Mouse (Mus musculus): Measurements from ENCODE around the gene Elob. TPM values are rescaled to one million over a fixed set of nuclear protein-coding genes. Genes with fewer than 3 reads are reported as not detected.

Elob gene
- polyA plus RNA-seq, 1 experiment from 2014 or later, result 1,257 TPM

GRCm38 (mm10) chr17:23850853-23851749, 22.2 kb upstream of the Elob start:
- no peaks in the 10 kb centered on the region for H3K4me1 ChIP-seq (replicated peaks)
- no peak overlapping the region for H3K27ac ChIP-seq (replicated peaks)
- no peaks in the 10 kb centered on the region for H3K27me3 ChIP-seq
- 64% methylated on average over 18 of the region's 19 CpGs for WGBS
- peak; percentile 49 for ATAC-seq (ENCODE audit: low FRiP score, low read depth)
- no peak overlapping the region for H3K4me2 ChIP-seq
- H3K9me3 ChIP-seq, result no peaks in the 10 kb centered on the region
- H3K36me3 ChIP-seq, result no peaks in the 10 kb centered on the region
- H3K9ac ChIP-seq, result no peak overlapping the region
- H3K4me3 ChIP-seq, result no peak overlapping the region

- Histone ChIP-seq H3K27me3 (no peaks in the 10 kb centered on the region), H3K36me3 (no peaks in the 10 kb centered on the region), H3K4me3 (no peak overlapping the region), H3K4me2 (no peak overlapping the region), H3K9me3 (no peaks in the 10 kb centered on the region), H3K27ac (replicated peaks) (no peak overlapping the region), H3K9ac (no peak overlapping the region), H3K4me1 (replicated peaks) (no peaks in the 10 kb centered on the region)
- 64% methylated on average over 2 of the region's 2 CpGs for whole genome bisulfite sequencing
- ATAC-seq (ENCODE audit: low FRiP score, low read depth), result no peak
These were observed 21.1 kb upstream of the Elob start for GRCm38 (mm10) chr17:23850028-23850427.

- peak within 1 kb of the TSS; percentile 38 for H3K4me2 ChIP-seq
- H3K36me3 ChIP-seq, result no peaks in the 10 kb centered on the region
- H3K9me3 ChIP-seq, result no peaks in the 10 kb centered on the region
- ATAC-seq (ENCODE audit: low FRiP score, low read depth), result no peak
- no peak within 1 kb of the TSS for H3K9ac ChIP-seq
- H3K27ac ChIP-seq (replicated peaks), result no peak within 1 kb of the TSS
- H3K4me1 ChIP-seq (replicated peaks), result no peaks in the 10 kb centered on the region
- WGBS, result 12% methylated on average over 19 of the region's 19 CpGs
- 0 out of 2 replicates have a peak within 1 kb of the TSS, but pooled peaks have one; percentile 8 for H3K4me3 ChIP-seq
- H3K27me3 ChIP-seq, result no peaks in the 10 kb centered on the region
These were observed 14.9 kb upstream of the Elob start, which contains the start of the genes Prss32 and Prss41 for GRCm38 (mm10) chr17:23843812-23844273. TSS of gene Prss32 (plus strand) at chr17:23843855. TSS of gene Prss41 (minus strand) at chr17:23844172.

- WGBS, result 38% methylated on average over 23 of the region's 23 CpGs
- peak overlapping the region; percentile 38 for H3K4me2 ChIP-seq
These were observed 14.3 kb upstream of the Elob start for GRCm38 (mm10) chr17:23843141-23843811.

GRCm38 (mm10) chr17:23841145-23841544, 12.2 kb upstream of the Elob start:
- H3K27ac ChIP-seq (replicated peaks), result no peak overlapping the region
- ATAC-seq (ENCODE audit: low FRiP score, low read depth), result no peak
- H3K4me3 ChIP-seq, result no peak overlapping the region
- no peaks in the 10 kb centered on the region for H3K27me3 ChIP-seq
- H3K4me2 ChIP-seq, result no peak overlapping the region
- H3K4me1 ChIP-seq (replicated peaks), result no peaks in the 10 kb centered on the region
- no peaks in the 10 kb centered on the region for H3K9me3 ChIP-seq
- WGBS, result 33% methylated on average over 4 of the region's 4 CpGs
- H3K36me3 ChIP-seq, result no peaks in the 10 kb centered on the region
- no peak overlapping the region for H3K9ac ChIP-seq

More at GRCm38 (mm10) chr17:23843141-23843811, 14.3 kb upstream of the Elob start:
- Histone ChIP-seq H3K9ac (no peak overlapping the region), H3K27ac (replicated peaks) (no peak overlapping the region), H3K36me3 (no peaks in the 10 kb centered on the region), H3K9me3 (no peaks in the 10 kb centered on the region), H3K27me3 (no peaks in the 10 kb centered on the region), H3K4me1 (replicated peaks) (no peaks in the 10 kb centered on the region), H3K4me3 (0 out of 2 replicates have a peak overlapping the region, but pooled peaks have one; percentile 8)
- no peak for ATAC-seq (ENCODE audit: low FRiP score, low read depth)

- no peaks in the 10 kb centered on the region for H3K9me3 ChIP-seq
- H3K4me1 ChIP-seq (replicated peaks), result no peaks in the 10 kb centered on the region
- no peak within 1 kb of the TSS for H3K9ac ChIP-seq
- no peaks in the 10 kb centered on the region for H3K36me3 ChIP-seq
- H3K4me3 ChIP-seq, result no peak within 1 kb of the TSS
- H3K4me2 ChIP-seq, result no peak within 1 kb of the TSS
- H3K27ac ChIP-seq (replicated peaks), result no peak within 1 kb of the TSS
- no peak for ATAC-seq (ENCODE audit: low FRiP score, low read depth)
- peaks cover 14% of the 10 kb centered on the region; the same call in 1 of the 2 replicates for H3K27me3 ChIP-seq
- 78% methylated on average over 8 of the region's 8 CpGs for WGBS
These were observed 7.2 kb upstream of the Elob start, which contains the start of gene Prss33 for GRCm38 (mm10) chr17:23836006-23836575. TSS of gene Prss33 (minus strand) at chr17:23836056.

GRCm38 (mm10) chr17:23831201-23831600, 2.3 kb upstream of the Elob start:
- ATAC-seq (ENCODE audit: low FRiP score, low read depth), result no peak
- Histone ChIP-seq H3K9ac (no peak overlapping the region), H3K9me3 (no peaks in the 10 kb centered on the region), H3K4me2 (no peak overlapping the region), H3K27ac (replicated peaks) (no peak overlapping the region), H3K36me3 (peaks cover 10% of the 10 kb centered on the region), H3K27me3 (peaks cover 14% of the 10 kb centered on the region; the same call in 1 of the 2 replicates), H3K4me1 (replicated peaks) (peaks cover 25% of the 10 kb centered on the region), H3K4me3 (no peak overlapping the region)
- WGBS, result 97% methylated on average over 1 of the region's 1 CpGs

- peaks cover 25% of the 10 kb centered on the region for H3K4me1 ChIP-seq (replicated peaks)
- WGBS, result under 1% methylated on average over 47 of the region's 47 CpGs
- peak; percentile 80 for ATAC-seq (ENCODE audit: low FRiP score, low read depth)
These were observed 500 bp downstream of the Elob start for GRCm38 (mm10) chr17:23828271-23829001.

GRCm38 (mm10) chr17:23825591-23825990, 3.3 kb downstream of the Elob start:
- Histone ChIP-seq H3K36me3 (peaks cover 62% of the 10 kb centered on the region), H3K27me3 (no peaks in the 10 kb centered on the region), H3K4me3 (no peak overlapping the region), H3K4me2 (no peak overlapping the region), H3K4me1 (replicated peaks) (peaks cover 25% of the 10 kb centered on the region), H3K9ac (no peak overlapping the region), H3K27ac (replicated peaks) (no peak overlapping the region), H3K9me3 (no peaks in the 10 kb centered on the region)
- ATAC-seq (ENCODE audit: low FRiP score, low read depth), result no peak
- WGBS, result 87% methylated on average over 4 of the region's 4 CpGs

More at GRCm38 (mm10) chr17:23828271-23829001, 500 bp downstream of the Elob start:
- Histone ChIP-seq H3K9ac (peak overlapping the region; percentile 89), H3K27ac (replicated peaks) (peak overlapping the region; percentile 96), H3K4me2 (peak overlapping the region; percentile 80), H3K4me3 (peak overlapping the region; percentile 67), H3K36me3 (peaks cover 37% of the 10 kb centered on the region), H3K27me3 (peaks cover 6% of the 10 kb centered on the region; the same call in 1 of the 2 replicates), H3K9me3 (no peaks in the 10 kb centered on the region)

GRCm38 (mm10) chr17:23823614-23824013, 5.3 kb downstream of the Elob start:
- Histone ChIP-seq H3K4me1 (replicated peaks) (peaks cover 19% of the 10 kb centered on the region), H3K27ac (replicated peaks) (no peak overlapping the region), H3K4me2 (no peak overlapping the region), H3K9ac (no peak overlapping the region), H3K4me3 (no peak overlapping the region), H3K9me3 (peaks cover 12% of the 10 kb centered on the region), H3K27me3 (no peaks in the 10 kb centered on the region), H3K36me3 (peaks cover 81% of the 10 kb centered on the region)
- ATAC-seq (ENCODE audit: low FRiP score, low read depth), result 0 out of 2 replicates have a peak, but pooled peaks have one; percentile 39
- 87% methylated on average over 12 of the region's 12 CpGs for WGBS

- no peak overlapping the region for H3K9ac ChIP-seq
- 86% methylated on average over 16 of the region's 16 CpGs for WGBS
- H3K36me3 ChIP-seq, result peaks cover 87% of the 10 kb centered on the region
- H3K27ac ChIP-seq (replicated peaks), result no peak overlapping the region
- H3K4me1 ChIP-seq (replicated peaks), result peaks cover 17% of the 10 kb centered on the region
- peak; percentile 25; the same call in 1 of the 2 replicates for ATAC-seq (ENCODE audit: low FRiP score, low read depth)
- no peak overlapping the region for H3K4me2 ChIP-seq
- H3K4me3 ChIP-seq, result no peak overlapping the region
- peaks cover 13% of the 10 kb centered on the region for H3K9me3 ChIP-seq
- H3K27me3 ChIP-seq, result no peaks in the 10 kb centered on the region
These were observed 5.9 kb downstream of the Elob start for GRCm38 (mm10) chr17:23823018-23823417.
